Mouse (Mus musculus) thymus, postnatal 10 days (tissue): ENCODE results near the gene Pde6d.
"Not testable (repeated sequence)": the region's sequence is repeated elsewhere in the genome, so short reads cannot be mapped to it uniquely, and the experiment has no call there.

ENCODE experiments used
- DNase-seq, 2 experiments: peaks; one replicate each; pipeline ENCODE4 v3.0.0; 2021; ENCODE audit warnings: low spot score in 2 of 2

The Pde6d gene

DNA sequence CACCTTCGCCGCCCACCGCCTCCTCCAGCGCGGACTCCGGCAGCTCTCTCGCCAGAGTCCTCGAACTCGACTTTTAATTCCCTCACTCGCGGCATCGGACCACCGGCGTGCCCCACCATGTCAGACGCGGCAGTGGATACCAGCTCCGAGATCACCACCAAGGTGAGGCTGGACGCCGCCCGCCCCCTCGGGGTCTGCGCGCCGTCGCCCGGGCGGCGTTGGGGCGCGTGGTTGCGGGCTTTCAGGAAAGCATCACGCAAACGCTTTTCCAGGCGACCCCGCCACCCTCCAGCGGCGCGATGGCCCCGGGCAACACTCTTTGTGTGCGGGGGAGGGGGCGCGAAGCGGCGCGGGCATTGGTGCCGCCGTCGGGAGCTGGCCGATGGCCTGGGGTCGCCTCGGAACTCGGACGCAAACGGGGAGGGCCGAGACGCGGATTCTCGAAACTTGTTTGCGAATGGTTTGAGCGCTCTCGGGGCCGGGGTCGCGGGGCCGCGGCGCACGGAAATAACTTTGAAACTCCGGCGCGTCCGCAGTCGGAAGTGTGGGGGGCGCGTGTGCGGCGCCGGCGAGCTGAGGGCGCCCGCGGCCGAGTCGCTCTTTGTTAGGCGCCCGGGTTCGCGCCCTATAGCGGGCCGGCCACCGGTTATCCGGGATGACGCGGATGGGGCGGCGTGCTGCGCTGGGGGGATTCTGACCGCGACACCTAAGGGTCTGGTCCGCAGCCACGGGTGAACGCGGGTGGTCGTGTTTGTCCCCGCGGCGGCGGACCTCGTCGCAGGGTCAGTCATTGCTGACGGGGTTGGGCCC, 55.4 kb downstream of the Pde6d start:
- DNase-seq = peak; percentile 63 to 64

DNA sequence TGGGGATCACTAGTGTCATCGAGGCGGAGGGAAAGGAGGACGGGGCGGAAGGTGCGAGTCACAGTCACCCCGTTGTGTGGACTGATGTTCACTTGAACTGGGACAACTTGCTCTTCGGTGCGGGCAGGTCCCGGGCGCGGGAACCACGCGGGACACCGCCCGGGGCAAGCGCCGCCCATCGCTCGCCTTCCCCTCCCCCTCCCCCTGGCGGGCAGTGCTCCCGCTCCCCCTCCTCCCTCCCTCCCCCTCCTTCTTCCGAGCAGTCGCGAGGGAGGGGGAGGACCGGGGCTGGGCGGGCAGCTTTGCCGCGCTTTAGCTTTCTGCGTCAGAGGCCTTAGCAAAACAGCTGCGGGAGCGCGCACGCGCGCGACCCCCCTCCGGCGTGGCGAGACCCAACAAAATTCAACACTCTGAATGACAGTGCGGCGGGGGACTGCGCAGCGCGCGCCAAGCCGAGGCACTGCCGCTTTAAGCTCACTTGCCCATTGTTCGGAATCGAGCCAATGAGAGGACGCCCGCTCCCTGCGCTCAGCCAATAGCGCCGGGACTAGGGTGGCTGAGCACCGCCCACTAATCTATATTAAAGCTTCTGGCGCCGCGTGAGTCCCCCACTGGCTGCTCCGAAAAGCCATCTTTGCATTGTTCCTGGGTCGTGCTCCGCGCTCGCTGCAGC, 56.2 kb downstream of the Pde6d start, which contains the start of gene Ptma:
Gene Ptma (plus strand): TSS at position 611 of the 673 bp plus-strand sequence.
- peak; percentile 100 for DNase-seq

GRCm38 (mm10) chr1:86525499-86526115, 56.8 kb downstream of the Pde6d start:
- no peak for DNase-seq

DNA sequence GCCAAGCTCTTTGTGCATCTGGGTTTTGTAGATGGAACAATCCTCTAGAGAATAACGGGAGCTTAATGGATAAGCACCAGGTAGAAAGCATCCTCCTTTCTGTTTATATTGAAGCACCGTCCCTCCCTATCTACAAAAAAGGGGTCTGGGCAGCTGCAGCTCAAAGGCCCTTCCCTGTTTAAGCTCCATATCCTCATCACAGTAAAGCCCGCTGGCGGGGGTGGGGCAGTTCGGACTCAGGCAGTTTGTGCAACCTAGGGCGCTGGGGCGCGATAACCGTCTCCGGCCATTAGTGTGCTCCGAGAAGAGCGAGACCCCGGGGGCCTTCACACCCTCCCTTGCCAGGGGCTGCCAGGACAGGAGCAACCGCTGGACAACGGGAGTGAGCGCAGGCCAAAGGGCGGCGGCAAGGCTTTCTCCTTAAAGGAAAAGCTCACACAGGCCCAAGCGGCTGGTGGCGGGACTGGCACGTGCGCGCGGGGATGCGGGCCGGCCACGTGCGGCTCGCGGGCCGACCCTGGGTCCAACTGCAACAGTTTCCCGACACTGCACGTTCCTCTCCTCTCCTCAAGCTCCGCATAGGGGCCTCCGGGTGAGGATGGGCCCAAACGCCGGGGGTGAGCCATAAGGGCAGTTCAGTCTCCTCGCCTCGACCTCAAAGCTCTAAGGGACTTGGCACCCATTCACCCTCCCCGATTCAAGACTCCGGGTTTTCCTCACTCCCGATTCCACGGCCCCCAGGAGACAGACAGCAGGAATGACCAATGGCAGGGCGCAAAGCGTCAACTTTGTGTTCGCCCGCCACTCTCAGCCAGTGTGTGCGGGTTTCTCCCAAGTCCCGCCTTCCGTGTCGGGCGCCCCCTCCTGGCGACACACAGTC, 57.6 kb downstream of the Pde6d start:
- peak; percentile 99 to 100 for DNase-seq

GRCm38 (mm10) chr1:86523776-86524618, 58.4 kb downstream of the Pde6d start:
- no peak for DNase-seq

DNA sequence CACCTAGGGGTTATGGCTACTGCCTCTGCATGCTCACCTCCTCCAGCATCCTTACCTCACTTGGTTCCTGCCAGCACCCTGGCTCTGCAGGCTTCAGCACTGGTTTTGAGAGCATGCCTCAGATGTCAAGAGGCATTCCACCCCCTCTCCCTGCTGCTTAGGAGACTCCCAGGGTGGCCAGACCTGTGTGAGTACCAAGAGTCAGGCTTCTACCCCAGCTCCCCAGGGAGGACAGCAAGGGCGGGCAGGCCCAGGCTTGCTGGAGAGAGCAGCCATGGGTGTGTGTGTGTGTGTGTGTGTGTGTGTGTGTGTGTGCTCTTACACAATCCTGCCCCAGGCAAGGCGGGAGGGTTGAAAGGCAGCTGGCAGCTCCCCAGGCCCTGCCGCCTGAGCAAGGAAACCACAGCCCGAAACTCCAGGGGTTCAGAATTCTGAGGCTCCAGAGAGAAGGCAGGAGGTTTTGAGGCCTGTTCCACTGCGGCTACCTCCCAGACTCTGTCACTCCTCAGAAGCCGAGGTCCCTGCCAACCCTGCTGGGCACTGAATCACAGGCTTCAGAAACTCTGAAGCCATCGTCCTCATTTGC, 60.0 kb downstream of the Pde6d start:
- DNase-seq = peak in 1 of 2 experiments; percentile 31

DNA sequence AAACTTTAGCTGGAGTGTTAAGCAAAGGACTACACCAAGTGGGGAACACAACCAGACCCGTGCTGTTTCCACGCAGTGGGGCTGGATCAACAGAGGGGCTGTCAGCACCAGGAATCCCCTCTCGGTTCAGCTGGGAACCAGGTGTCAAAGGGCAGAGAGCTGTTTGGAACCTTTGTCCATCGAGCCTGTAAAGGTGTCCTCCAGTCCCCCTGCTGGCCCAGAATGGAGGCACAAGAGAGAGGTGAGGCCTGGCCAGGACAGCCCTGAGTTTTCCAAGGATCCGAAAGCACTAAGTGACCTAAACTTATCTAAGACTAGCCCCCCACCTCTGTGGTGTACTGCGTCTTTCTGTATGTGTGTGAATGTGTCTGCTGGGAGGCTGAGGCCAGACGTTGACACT, 62.1 kb downstream of the Pde6d start:
- DNase-seq = no peak

DNA sequence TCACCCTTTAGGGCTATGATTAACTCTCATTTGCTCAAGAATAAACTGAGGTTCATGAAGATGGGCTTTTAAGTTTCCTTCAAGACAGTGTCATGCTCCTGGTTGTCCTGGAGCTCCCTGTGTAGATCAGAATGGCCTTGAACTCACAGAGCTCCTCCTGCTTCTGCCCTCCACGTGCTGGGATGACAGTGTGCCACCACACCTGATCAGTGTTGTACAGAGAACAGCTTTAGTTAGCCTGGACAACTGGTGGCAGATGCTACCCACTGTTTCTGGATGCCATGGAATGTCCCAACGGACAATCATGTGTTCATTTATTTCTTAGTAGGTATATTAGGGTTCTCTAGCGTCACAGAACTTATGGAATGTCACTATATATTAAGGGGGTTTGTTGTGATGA, 65.4 kb downstream of the Pde6d start:
- DNase-seq = no peak

- DNase-seq = no peak
Measured at GRCm38 (mm10) chr1:86515715-86516410, 66.6 kb downstream of the Pde6d start.

- DNase-seq = not testable (repeated sequence)
Measured at GRCm38 (mm10) chr1:86513031-86513430, 69.4 kb downstream of the Pde6d start.

DNA sequence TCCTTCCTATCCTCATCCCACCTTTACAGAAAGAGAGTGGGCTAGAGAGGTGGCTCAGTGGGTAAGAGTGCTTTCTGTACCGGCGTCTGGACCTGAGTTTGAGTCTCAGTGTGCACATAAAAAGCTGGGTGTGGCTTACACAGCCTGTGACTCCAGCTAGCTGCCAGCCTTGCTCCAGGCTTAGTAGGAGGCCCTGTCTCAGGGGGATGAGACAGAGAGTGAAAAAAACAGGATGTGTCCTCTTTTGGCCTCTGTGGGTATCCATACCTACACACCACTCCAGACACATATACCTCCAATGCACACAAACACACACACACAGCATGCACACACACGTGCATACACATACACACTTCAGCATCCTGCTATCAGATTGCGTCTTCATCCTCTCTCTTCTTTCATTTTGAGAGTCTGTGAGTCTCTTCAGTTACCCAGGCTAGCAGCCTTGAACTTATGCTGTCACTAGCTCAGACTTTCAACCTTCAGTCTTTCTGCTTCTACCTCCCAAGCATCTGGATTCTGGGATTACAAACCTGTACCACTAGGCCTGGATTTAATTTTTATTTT, 70.2 kb downstream of the Pde6d start:
- no peak for DNase-seq

DNA sequence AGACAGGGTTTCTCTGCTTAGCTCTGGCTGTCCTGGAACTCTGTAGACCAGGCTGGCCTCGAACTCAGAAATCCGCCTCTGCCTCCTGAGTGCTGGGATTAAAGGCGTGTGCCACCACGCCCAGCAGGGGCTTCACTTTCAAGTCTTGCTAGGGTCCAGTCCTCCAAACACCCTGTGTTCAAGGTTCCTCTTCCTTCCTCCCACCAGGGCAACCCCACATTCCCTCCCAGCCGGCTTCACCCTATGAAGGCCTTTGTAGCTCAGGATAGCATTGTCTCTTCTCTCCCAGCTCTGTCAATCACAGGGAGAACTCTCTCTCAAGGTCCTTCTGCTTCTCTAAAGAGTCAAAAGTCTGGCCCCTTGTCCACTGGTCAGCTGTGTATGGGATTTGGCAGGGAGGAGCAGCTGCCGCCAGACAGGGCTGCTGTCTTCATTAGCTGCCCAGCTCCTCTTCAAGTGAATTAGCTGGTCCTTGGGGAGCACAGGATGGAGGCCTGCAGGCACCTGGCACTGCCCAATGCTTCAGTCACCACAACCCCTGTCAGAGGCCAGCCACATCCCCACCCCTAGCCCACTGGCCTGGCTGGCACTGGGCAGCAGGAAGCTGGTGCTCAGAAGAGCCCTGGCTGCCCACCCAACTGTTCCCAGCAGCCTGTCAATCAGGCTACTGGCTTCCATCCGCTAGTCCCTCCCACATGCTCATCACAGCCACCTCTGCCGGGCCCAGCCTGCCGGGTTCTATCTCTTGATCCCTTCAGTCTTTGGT, 71.6 kb downstream of the Pde6d start:
- peak in 1 of 2 experiments; percentile 4 for DNase-seq

DNA sequence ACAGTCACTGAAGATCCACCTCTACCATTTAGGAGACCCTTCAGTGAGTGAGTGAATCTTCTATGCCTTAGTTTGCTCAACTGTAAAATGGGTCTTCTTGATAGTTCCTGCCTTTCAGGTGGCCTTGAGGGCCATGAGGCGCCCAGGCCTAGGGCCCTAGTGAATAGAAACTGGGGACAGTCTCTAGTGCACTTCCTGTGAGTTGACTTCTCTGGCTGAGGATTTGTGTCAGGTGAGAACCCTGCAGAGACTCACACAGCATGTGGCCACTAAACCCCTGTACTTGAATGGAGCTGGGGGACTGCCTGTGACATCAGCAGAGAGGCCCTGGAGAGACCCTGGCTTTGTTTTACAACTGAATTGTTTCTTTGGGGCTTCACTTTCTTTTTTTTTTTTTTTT, 72.2 kb downstream of the Pde6d start:
- peak in 1 of 2 experiments; percentile 10 for DNase-seq

- peak; percentile 98 to 99 for DNase-seq
Measured at GRCm38 (mm10) chr1:86509410-86509809, 73.0 kb downstream of the Pde6d start.

DNA sequence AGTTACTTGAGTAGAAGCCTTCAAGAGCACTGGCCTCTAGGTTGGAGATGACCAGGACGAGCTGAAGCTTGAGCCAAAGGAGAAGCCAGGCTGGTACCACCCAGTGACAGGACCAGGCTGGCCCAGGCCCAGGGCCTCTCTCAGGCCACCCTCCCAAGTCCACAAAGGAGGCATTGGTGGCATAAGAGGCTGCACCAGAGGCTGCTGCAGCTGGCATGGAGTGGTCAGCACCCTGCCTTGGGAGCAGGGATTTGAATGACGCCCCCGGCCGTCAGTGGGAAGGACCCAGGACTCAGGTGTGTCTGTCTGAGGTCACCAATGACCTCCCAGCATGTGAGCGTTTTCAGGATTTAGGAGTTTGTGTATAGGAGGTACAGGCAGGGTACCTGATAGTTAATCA, 74.6 kb downstream of the Pde6d start:
- DNase-seq = no peak

DNA sequence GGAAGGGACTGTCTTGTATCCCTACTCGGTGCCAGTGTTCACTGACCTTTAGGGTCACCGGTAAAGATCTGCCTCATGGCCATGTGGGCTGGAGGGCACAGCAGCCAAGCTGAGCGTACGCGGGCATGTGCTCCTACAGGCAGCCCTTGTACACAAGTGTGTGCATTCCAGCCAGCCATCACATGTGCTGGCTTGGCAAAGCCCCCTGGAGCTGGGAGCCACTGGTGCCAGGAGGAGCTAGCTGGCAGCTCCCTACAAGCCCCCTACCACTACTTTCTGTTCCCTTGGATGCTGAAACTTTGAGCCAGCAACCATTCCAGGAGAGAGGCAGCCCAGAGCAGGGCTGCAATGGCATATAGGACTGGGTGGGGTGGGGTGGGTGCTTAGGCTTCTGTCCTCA, 76.0 kb downstream of the Pde6d start:
- DNase-seq = no peak

DNA sequence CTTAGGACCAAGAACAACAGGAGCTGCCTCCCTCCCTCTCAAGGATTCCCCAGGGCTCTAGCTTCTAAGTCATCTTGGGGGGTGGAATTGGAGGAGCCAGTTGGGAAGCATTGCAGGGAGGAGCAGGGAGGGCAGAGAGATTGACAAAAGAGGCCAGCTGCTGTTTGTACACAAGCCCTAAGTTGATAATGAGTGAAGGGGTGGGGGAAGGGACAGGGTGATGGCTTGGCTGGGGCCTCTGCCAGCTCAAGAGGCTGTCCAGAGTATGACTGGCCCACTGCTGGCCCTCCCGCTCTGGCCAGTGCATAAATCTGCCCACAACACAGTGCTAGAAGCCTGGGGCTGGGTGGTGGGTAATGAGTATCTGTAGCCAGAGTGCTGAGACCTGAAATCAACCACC, 77.0 kb downstream of the Pde6d start:
- DNase-seq = no peak

DNA sequence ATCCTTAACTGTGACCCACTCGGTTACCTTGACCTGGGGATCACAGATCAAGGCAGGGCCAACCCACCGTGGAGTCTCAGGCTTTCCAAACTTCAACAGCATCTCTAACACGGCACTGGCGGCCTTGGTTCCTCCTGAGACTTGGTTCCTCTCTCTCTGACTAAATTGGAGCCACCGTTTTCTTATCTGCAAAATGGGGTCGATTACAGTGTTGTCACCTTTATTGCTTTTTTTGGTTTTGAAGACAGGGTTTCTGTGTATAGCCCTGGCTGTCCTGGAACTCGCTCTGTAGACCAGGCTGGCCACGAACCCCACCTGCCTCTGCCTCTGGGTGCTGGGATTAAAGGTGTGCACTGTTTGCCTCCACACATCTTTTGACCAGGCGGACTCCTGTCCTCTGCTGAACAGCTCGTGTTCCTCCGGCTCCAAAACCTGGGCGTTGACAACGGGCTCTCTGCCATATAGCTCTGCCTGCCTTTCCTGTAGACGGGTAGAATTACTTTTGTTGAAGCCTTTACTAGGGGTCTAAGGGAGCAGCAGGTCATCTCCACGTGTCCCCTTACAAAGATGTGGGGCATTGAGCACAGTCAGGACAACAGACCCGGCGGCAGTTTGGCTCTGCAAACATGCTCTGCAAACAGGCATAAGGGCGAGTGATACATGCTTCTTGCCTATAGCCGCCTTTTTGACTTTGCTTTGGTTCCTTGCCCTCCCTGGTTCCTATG, 77.6 kb downstream of the Pde6d start:
- no peak for DNase-seq
